Mouse (Mus musculus) left cerebral cortex, postnatal 14 days (tissue): Measurements from ENCODE around the gene Dnase2b. TPM values are rescaled to one million over a fixed set of nuclear protein-coding genes. Genes with fewer than 3 reads are reported as not detected.
A peak's percentile ranks its signal among the peaks of the same experiment; 100 is the strongest.

ENCODE experiments used
- DNase-seq, 2 experiments: peaks; one replicate each; pipeline ENCODE4 v3.0.0; 2021 to 2022; ENCODE audit warnings: low spot score in 2 of 2, mixed read lengths in 1 of 2
- intact Hi-C: fragments of 180-260 bp; cut with DNase I; formaldehyde crosslinking; loops from one replicate; pipeline ENCODE4 v1.15.1; 2025
- long read RNA-seq, 2 experiments: library from polyadenylated mRNA; stranded (forward); transcript quantifications; one replicate each; pipeline ENCODE4 v2.0.0; 2021
- total RNA-seq, 2 experiments: library from RNA; stranded (reverse); gene quantifications; 2 replicates each; pipeline ENCODE4 v1.2.3; 2021

The Dnase2b gene
- total RNA-seq, result not detected
- long read RNA-seq, experiment 1, result 0 reads
- long read RNA-seq, experiment 2, result 0 reads

GRCm38 (mm10) chr3:146615496-146615895 is at the start of gene Dnase2b:
TSS of gene Dnase2b (minus strand) at chr3:146615596.
- intact Hi-C loops, result no loop called here
- no peak for DNase-seq

GRCm38 (mm10) chr3:146661907-146662306 is 46.5 kb upstream of the Dnase2b start:
- intact Hi-C loops, result no loop called here
- no peak for DNase-seq

DNA sequence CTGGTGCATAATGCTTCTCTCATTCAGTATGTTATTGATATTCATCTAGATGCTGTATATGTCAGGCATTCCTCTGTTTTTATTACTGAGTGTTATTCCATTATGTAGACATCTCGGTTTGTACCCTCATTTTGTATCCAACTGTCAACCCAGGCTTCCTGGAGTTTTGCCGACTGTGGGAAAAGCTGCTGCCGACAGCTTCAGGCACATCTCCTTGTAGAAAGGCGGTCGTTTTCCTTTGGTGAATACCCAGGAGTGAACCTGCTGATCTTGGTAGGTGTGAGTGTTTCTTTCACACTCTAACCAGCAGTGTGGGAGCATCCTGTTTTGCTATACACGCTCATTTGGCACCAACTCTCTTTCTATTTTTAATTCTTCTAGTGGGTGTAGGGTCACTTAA is 45.6 kb upstream of the Dnase2b start:
- intact Hi-C loops, result no loop called here
- DNase-seq, result no peak

DNA sequence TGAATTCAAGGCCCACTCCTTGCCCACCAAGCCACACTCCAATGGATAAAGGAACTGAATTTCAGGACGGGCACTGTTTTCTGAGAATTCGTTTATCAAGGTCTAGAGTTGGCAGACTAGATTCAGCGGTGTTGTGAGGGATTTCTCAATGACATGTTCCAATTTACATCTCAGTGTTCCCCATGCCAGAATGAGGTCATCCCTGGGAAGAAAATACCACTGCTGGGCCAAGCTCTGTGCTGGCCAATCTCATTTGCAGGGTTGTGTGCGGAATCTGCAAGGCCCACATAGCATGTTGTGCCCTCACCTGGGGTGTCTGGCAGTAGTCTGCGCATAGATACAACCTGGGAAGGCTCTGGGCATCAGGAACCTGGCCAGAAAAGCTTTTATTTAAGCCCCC is 43.9 kb upstream of the Dnase2b start:
- no peak for DNase-seq
- intact Hi-C loops, result no loop called here

DNA sequence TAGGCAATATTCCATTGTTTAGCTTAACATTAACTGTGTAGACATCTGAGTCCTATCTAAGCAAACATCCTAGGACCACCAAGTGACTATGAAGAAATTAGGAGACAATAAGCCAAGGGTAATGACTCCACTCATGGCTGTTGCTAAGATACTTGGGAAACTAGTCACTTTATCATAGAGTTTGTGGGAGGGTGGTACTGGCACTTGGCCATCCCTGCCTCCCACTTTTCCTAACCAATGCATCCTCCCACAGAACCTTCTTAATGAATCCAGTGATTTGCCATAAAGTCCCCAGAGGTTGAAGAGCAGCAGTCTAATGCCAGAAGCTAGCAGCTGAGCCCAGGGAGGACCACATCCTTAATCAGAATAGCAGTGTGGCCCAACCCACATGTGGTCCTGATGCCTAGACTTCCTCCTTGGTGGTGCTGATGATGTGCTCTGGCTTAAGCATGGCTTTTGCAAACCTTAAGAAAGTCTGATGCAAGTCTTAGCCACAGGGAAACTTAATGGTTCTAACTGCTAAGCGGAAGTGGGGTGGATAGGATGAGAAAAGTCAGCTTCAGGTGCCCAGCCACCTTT is 42.8 kb upstream of the Dnase2b start:
- no peak for DNase-seq
- intact Hi-C loops, result no loop called here

GRCm38 (mm10) chr3:146657433-146657832 is 42.0 kb upstream of the Dnase2b start:
- peak in 1 of 2 experiments; percentile 32 for DNase-seq

DNA sequence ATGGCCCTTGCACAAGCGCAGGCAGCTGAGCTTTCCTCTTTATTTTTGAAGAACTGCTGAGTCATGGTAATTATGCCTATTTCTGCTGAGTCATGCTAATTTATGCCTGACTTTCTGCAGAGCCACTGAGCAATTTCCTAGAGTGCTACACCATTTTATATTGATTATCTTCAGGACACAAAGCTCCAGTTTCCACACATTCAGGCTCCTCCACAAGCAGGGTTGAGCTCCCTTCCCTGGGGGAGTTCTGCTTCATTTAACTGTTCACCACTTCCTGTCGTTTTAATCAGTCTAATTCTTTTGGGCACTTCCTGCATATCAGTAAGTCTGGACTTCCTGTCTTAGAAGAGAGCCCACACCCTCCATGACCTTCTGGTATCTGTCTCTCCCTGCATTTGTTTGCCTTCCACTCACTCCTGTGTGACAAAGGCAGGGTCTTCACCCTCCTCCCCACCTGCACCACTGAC is 39.7 kb upstream of the Dnase2b start:
- intact Hi-C loops, result no loop called here

More at GRCm38 (mm10) chr3:146657433-146657832, 42.0 kb upstream of the Dnase2b start:
- intact Hi-C loops, result no loop called here

GRCm38 (mm10) chr3:146653692-146654091 is 38.3 kb upstream of the Dnase2b start:
- no peak for DNase-seq
- intact Hi-C loops, result no loop called here

More for the DNA sequence above, 39.7 kb upstream of the Dnase2b start:
- DNase-seq, result no peak

GRCm38 (mm10) chr3:146652431-146652830 is 37.0 kb upstream of the Dnase2b start:
- intact Hi-C loops, result no loop called here
- no peak for DNase-seq

DNA sequence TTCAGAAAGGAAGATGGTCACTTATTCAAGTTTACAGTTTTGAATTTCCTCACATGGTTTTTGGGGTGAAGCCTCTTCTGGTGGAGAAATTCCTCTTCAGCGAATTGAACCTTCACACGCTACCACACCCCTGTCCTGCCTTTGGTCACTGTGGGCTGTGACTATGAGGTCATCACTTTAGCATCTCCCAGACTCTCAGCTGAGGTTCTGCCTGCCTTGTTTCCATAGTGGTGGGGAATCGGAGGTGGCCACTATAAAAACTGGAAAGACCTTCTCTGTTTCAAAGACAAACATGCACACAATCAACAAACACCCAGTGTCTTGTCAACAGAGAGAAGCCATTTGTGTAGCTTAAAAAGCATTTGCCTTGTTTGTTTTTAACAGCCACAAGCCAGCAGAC is 35.8 kb upstream of the Dnase2b start, which contains the start of gene 4930503B20Rik:
4930503B20Rik (minus strand) TSS at position 101 of the 400 bp plus-strand sequence.
- no peak for DNase-seq
- intact Hi-C loops, result no loop called here

DNA sequence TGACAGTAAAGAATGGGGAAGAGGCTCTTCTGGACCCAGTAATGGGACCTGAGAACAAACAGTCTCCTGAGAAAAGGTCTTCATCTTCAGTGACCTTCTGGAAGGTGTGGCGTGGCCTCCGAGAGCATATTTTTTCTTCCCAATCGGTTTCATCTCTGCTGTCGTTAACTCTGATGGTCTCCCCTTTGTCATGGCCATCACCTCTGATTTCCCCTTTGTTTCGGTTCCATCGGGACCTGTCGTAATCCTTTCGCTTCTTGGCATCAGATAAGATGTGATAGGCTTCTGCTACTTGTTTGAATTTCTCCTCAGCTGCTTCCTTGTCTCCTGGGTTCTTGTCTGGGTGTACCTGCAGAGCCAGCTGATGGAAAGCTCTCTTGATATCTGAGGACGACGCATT is 35.3 kb upstream of the Dnase2b start:
- no peak for DNase-seq
- intact Hi-C loops, result no loop called here

DNA sequence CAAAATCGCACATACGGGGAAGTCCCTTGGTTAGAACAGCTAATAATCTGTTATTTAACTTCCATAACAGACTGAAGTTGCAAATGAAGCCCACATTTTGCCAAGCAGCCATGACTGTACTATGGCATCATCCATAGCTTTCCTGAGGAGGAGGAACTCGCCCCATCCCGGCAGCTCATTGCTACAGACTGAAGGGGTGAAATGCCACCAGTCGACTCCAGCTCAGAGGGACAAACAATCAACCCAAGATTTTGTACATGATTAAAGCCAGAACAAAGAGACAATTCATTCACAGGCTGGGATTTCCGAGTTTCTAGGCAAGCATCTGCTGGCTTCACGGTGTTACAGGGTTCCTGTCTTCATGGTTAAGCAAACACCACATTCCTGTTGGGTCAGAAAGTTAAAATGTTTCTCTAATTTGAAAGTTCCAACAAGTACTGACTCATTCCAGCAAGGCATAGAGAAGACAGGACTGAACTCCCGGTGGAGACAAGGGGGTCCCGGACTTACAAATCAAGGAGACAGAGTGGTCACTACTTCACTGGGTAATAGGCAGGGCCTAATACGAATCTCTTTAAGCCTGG is 34.0 kb upstream of the Dnase2b start:
- intact Hi-C loops, result no loop called here
- DNase-seq, result no peak

- no peak for DNase-seq
- intact Hi-C loops, result no loop called here
These were observed 26.5 kb upstream of the Dnase2b start for GRCm38 (mm10) chr3:146641818-146642427.

DNA sequence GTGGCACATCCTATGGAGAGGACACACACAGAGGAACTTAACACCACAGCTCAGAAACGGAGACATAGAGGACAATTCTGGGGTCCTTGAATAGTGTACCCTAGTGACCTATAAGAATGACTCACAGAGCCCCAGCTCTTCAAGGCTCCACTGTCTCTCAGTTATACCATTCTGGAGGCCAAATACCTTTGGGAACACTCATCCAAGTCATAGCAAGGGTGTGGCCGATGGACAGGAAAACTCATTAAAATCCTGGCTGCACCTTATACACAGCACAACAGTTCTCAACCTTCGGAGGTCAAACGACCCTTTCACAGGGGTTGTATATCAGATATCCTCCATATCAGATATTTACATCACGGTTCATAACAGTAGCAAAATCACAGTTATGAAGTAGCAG is 17.1 kb upstream of the Dnase2b start:
- intact Hi-C loops, result no loop called here
- no peak for DNase-seq

GRCm38 (mm10) chr3:146628227-146628982 is 13.0 kb upstream of the Dnase2b start:
- no peak for DNase-seq
- intact Hi-C loops, result no loop called here

- intact Hi-C loops, result loop anchor here (2.0 kb wide), 1 partner anchor 85 kb away; no protein-coding TSS in a partner anchor
- peak; percentile 20 to 61 for DNase-seq
These were observed 10.4 kb upstream of the Dnase2b start for GRCm38 (mm10) chr3:146625766-146626165.

DNA sequence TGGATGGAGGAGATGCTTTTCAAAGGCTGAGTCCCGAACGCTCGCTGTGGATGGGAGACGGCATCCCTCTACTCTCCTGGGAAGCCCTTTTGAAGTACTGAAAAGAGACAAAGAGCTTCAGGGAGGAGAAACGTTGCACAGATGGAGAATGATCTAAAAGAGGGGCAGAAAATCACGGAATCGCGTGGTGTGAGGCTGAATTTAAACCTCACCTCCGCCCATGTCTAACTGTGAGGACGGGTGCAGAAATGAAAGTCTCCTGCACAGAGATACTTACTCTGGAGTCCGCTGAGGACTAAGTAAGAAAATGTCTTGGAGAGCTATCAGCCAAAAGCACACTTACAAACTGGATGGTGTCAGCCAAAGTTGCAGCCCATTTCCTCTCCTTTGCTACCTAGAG is 6.6 kb upstream of the Dnase2b start:
- peak; percentile 55 to 62 for DNase-seq

DNA sequence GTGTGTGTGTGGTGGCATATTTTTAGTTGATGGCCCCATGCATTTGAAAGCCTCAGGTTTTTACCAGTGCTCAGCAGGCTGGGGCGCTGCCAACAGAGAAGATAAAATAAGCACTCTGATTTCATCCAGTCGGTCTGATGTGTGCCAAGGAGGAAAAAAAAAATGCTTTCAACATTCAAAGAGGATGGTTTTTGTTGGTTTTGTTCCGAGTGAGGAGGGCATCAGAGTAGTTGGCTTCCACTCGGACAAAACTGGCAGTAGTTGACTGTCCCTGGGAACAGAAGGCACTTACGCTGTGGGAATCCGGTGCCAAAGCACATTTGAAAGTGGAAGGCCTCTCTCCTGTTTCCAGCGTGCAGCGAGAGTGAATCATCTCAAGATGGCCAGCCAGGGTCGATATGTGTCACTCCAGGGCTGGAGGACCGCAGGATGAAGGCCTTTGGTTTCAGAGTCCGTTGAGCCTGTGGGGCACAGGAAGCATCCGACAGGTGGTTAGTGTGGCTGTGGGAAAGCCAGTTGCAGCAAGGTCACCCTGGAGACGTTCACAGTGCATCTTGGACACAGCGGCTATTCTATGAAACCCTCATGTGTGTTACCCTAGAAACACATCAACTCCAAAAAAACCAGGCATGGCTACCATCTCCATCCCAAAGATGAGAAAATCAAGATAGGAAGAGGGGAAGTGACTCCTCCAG is 5.3 kb upstream of the Dnase2b start:
- intact Hi-C loops, result no loop called here
- DNase-seq, result peak; percentile 87 to 96

More for the DNA sequence above, 6.6 kb upstream of the Dnase2b start:
- intact Hi-C loops, result loop anchor here (2.0 kb wide), 1 partner anchor 53 kb away; no protein-coding TSS in a partner anchor

DNA sequence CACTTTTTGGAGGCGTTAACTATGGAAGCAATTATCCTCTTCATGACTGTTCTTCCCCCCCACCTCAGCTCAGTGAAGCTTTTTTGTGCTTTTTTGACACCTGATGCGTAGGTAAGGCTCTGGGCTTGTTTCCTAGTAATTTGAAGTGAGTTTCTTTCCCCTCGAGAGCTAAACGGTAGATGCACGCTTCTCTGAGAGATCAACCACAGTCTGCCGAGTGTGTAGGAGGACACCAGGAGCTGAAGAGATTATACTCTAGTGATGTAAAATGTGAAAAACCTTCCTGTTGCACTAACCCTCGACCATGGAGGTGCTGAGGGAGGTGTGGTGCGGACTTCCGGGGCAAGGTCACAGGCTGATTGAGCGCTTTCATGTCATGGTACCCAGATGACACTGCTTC is 4.7 kb upstream of the Dnase2b start:
- intact Hi-C loops, result no loop called here
- peak; percentile 46 to 75 for DNase-seq
